Mouse (Mus musculus) neural tube, embryonic 12.5 days (tissue): ENCODE results near the gene Rin3. TPM values are rescaled to one million over a fixed set of nuclear protein-coding genes. Genes with fewer than 3 reads are reported as not detected.
"Not testable (repeated sequence)": the region's sequence is repeated elsewhere in the genome, so short reads cannot be mapped to it uniquely, and the experiment has no call there.

Source experiments
- ATAC-seq: fragments of 200-750 bp; cut with Nextera tagmentation; 2 replicates; pipeline ENCODE4 v1.8.0; 2017; ENCODE audit warnings: low read depth, mild to moderate bottlenecking, moderate TSS enrichment, moderate library complexity; ENCODE audit not compliant: low FRiP score
- H3K27ac ChIP-seq: fragments of 300-500 bp; sonication (generic); 2 replicates; pipeline ENCODE4 v1.5.1; 2016
- H3K27me3 ChIP-seq: fragments of 300-500 bp; sonication (generic); replicated peaks from 2 replicates; pipeline ENCODE4 v1.6.1; 2016; ENCODE audit warnings: mild to moderate bottlenecking
- H3K36me3 ChIP-seq: fragments of 300-500 bp; sonication (generic); 2 replicates; pipeline ENCODE4 v1.6.1; 2016; ENCODE audit warnings: mild to moderate bottlenecking
- H3K4me1 ChIP-seq: fragments of 300-500 bp; sonication (generic); 2 replicates; pipeline ENCODE4 v1.6.1; 2016
- H3K4me2 ChIP-seq: fragments of 300-500 bp; sonication (generic); replicated peaks from 2 replicates; pipeline ENCODE4 v1.6.1; 2016; ENCODE audit warnings: mild to moderate bottlenecking
- H3K4me3 ChIP-seq: fragments of 300-500 bp; sonication (generic); 2 replicates; pipeline ENCODE4 v1.5.1; 2016
- H3K9ac ChIP-seq: fragments of 300-500 bp; sonication (generic); 2 replicates; pipeline ENCODE4 v1.6.1; 2016; ENCODE audit warnings: mild to moderate bottlenecking
- H3K9me3 ChIP-seq: fragments of 300-500 bp; sonication (generic); 2 replicates; pipeline ENCODE4 v1.6.1; 2016; ENCODE audit warnings: mild to moderate bottlenecking
- WGBS: fragments of 180-500 bp; shearing (Covaris S2); methylation state at CpG from one replicate; pipeline ENCODE4 v1.1.7; 2016; 5-methylcytosine and 5-hydroxymethylcytosine counted together
- polyA plus RNA-seq: library from polyadenylated mRNA; unstranded; fragments of >200 nt; fragmentation: Nextera tagmentation; extraction: Ambion mirVana; gene quantifications from 2 replicates; pipeline ENCODE4 v1.2.1, GENCODE M21; 2016

The Rin3 gene
- polyA plus RNA-seq, 1 experiment from 2014 or later = 5.6 TPM

- WGBS = 82% methylated on average over 3 of the region's 3 CpGs
- no peaks in the 10 kb centered on the region for H3K36me3 ChIP-seq
- no peak overlapping the region for H3K4me3 ChIP-seq
- H3K9ac ChIP-seq = no peak overlapping the region
- no peaks in the 10 kb centered on the region for H3K4me1 ChIP-seq
- ATAC-seq = no peak
- no peak overlapping the region for H3K27ac ChIP-seq
- no peak overlapping the region for H3K4me2 ChIP-seq
- no peaks in the 10 kb centered on the region for H3K9me3 ChIP-seq
- no peaks in the 10 kb centered on the region for H3K27me3 ChIP-seq
Observed at GRCm38 (mm10) chr12:102258522-102259112, 24.2 kb upstream of the Rin3 start.

- H3K9ac ChIP-seq = no peak overlapping the region
- no peak overlapping the region for H3K4me2 ChIP-seq
- no peak overlapping the region for H3K4me3 ChIP-seq
- H3K27ac ChIP-seq = no peak overlapping the region
- no peaks in the 10 kb centered on the region for H3K4me1 ChIP-seq
- H3K9me3 ChIP-seq = no peaks in the 10 kb centered on the region
- ATAC-seq = no peak
- WGBS = 64% methylated on average over 8 of the region's 8 CpGs
- no peaks in the 10 kb centered on the region for H3K27me3 ChIP-seq
- H3K36me3 ChIP-seq = no peaks in the 10 kb centered on the region
Observed at GRCm38 (mm10) chr12:102261933-102262396, 20.9 kb upstream of the Rin3 start.

GRCm38 (mm10) chr12:102262809-102263208 is 20.0 kb upstream of the Rin3 start:
- H3K4me1 ChIP-seq = no peaks in the 10 kb centered on the region
- no peaks in the 10 kb centered on the region for H3K27me3 ChIP-seq
- WGBS = 95% methylated on average over 2 of the region's 2 CpGs
- no peak overlapping the region for H3K4me2 ChIP-seq
- ATAC-seq = no peak
- H3K9ac ChIP-seq = no peak overlapping the region
- no peak overlapping the region for H3K4me3 ChIP-seq
- no peaks in the 10 kb centered on the region for H3K9me3 ChIP-seq
- no peak overlapping the region for H3K27ac ChIP-seq
- H3K36me3 ChIP-seq = no peaks in the 10 kb centered on the region

DNA sequence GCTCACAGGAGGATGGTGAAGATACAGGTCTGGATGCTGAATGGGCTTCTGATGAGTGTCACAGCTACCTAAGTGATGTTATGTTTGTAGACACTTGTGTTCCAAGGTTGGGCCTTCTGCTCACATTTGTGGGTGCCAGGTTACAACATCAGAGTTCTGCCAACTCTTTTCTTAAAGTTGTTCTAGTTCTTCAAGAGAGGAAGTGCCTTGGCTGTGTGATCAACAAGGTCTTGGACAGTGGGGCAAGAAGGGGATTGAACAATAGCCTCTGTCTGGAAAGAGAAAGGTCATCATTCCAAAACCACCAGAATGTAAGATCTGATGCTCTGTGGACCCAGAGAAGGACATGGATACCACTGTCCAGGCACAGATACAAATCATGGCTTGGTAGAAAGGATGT is 19.6 kb upstream of the Rin3 start:
- no peak overlapping the region for H3K4me3 ChIP-seq
- no peak for ATAC-seq
- H3K27ac ChIP-seq = no peak overlapping the region
- H3K9ac ChIP-seq = no peak overlapping the region
- no peaks in the 10 kb centered on the region for H3K27me3 ChIP-seq
- H3K9me3 ChIP-seq = no peaks in the 10 kb centered on the region
- H3K4me2 ChIP-seq = no peak overlapping the region
- no peaks in the 10 kb centered on the region for H3K36me3 ChIP-seq
- H3K4me1 ChIP-seq = no peaks in the 10 kb centered on the region

DNA sequence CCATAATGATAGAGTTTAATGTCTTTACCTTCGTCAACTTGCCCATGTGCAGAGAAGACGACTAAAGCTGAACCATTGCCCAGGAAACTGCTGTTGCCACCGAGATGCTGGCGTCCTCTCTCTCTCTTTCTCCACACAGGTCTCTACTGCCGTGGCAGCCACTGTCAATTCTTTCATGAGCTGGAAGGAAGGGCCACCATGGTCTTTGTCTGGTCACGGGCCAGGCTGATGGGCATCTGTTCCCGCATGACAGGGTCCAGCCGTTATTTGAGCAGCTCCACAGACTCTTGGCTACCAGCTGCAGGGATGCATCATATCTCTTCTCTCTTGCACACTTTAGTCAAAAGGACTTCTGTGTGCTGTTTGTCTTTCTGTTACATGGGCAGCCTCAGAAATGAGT is 16.4 kb upstream of the Rin3 start:
- WGBS = 91% methylated on average over 8 of the region's 8 CpGs
- H3K27ac ChIP-seq = no peak overlapping the region
- ATAC-seq = no peak
- no peaks in the 10 kb centered on the region for H3K4me1 ChIP-seq
- H3K9me3 ChIP-seq = no peaks in the 10 kb centered on the region
- H3K4me3 ChIP-seq = no peak overlapping the region
- H3K4me2 ChIP-seq = no peak overlapping the region
- no peaks in the 10 kb centered on the region for H3K36me3 ChIP-seq
- H3K9ac ChIP-seq = no peak overlapping the region
- no peaks in the 10 kb centered on the region for H3K27me3 ChIP-seq

DNA sequence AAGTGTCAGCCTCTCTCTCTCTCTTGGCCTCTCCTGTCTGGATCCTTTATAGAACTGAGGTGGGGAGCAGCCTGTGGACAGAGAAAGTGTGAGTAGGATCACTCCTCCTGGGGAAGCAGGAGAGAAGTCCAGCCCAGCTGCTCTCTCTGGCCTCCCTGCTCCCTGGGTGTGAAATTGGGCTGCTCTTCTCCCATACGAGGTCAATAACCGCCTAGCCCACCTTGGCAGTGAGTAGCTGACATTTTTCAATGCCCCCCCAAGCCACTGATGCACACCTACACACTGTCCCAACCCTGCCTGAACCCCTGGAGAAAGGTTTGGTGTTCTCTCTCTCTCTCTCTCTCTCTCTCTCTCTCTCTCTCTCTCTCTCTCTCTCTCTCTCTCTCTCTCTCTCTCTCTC is 13.7 kb upstream of the Rin3 start:
- Histone ChIP-seq H3K9me3 (no peaks in the 10 kb centered on the region), H3K36me3 (no peaks in the 10 kb centered on the region), H3K4me3 (no peak overlapping the region), H3K4me2 (no peak overlapping the region), H3K9ac (no peak overlapping the region), H3K27ac (no peak overlapping the region), H3K27me3 (no peaks in the 10 kb centered on the region), H3K4me1 (no peaks in the 10 kb centered on the region)
- ATAC-seq = no peak
- WGBS = 51% methylated on average over 2 of the region's 2 CpGs

GRCm38 (mm10) chr12:102270776-102271405 is 12.0 kb upstream of the Rin3 start:
- H3K27ac ChIP-seq = no peak overlapping the region
- no peak overlapping the region for H3K9ac ChIP-seq
- no peak overlapping the region for H3K4me3 ChIP-seq
- ATAC-seq = no peak
- H3K9me3 ChIP-seq = no peaks in the 10 kb centered on the region
- no peaks in the 10 kb centered on the region for H3K27me3 ChIP-seq
- H3K4me1 ChIP-seq = no peaks in the 10 kb centered on the region
- no peaks in the 10 kb centered on the region for H3K36me3 ChIP-seq
- H3K4me2 ChIP-seq = no peak overlapping the region
- 90% methylated on average over 6 of the region's 6 CpGs for WGBS

- H3K36me3 ChIP-seq = no peaks in the 10 kb centered on the region
- 82% methylated on average over 4 of the region's 4 CpGs for WGBS
- no peak overlapping the region for H3K4me3 ChIP-seq
- no peak for ATAC-seq
- H3K4me1 ChIP-seq = no peaks in the 10 kb centered on the region
- H3K27me3 ChIP-seq = no peaks in the 10 kb centered on the region
- no peaks in the 10 kb centered on the region for H3K9me3 ChIP-seq
- H3K9ac ChIP-seq = no peak overlapping the region
- no peak overlapping the region for H3K27ac ChIP-seq
- no peak overlapping the region for H3K4me2 ChIP-seq
Observed at GRCm38 (mm10) chr12:102271447-102271846, 11.4 kb upstream of the Rin3 start.

- Histone ChIP-seq H3K4me1 (no peaks in the 10 kb centered on the region), H3K4me3 (no peak overlapping the region), H3K4me2 (no peak overlapping the region), H3K9me3 (no peaks in the 10 kb centered on the region), H3K9ac (no peak overlapping the region), H3K27me3 (no peaks in the 10 kb centered on the region), H3K27ac (no peak overlapping the region), H3K36me3 (no peaks in the 10 kb centered on the region)
- ATAC-seq = no peak
- 71% methylated on average over 7 of the region's 7 CpGs for WGBS
Observed at GRCm38 (mm10) chr12:102275833-102276443, 6.9 kb upstream of the Rin3 start.

DNA sequence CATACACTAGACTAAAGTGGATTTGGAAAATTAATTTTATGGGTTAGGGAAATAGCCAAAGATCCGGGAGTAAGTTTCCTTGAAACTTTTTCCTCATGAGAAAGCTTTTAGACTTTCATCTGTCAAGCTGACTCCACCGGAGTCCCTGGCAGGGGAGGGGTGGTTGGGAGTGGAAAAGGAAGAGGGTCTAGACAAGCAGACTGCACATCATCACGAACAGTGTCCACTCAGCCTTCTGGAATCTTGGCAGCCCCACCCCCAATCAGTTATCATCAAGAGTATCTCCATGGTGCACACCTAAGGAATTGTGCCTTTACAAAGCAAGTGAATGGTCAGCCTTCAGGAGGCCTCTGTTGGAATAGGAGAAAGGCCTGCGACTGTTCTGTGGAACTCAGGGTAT is 2.6 kb upstream of the Rin3 start:
- not testable (repeated sequence) for H3K9me3 ChIP-seq, ATAC-seq
- 69% methylated on average over 4 of the region's 4 CpGs for WGBS

GRCm38 (mm10) chr12:102280867-102281503 is 1.9 kb upstream of the Rin3 start:
- Histone ChIP-seq H3K27me3 (peaks cover 7% of the 10 kb centered on the region; the same call in 1 of the 2 replicates), H3K9ac (no peak overlapping the region), H3K9me3 (no peaks in the 10 kb centered on the region), H3K4me3 (no peak overlapping the region), H3K4me2 (no peak overlapping the region), H3K4me1 (peaks cover 25% of the 10 kb centered on the region), H3K36me3 (no peaks in the 10 kb centered on the region), H3K27ac (no peak overlapping the region)
- 44% methylated on average over 7 of the region's 7 CpGs for WGBS
- no peak for ATAC-seq

More for the DNA sequence above, 2.6 kb upstream of the Rin3 start:
- H3K27me3 ChIP-seq, H3K36me3 ChIP-seq, H3K27ac ChIP-seq, H3K9ac ChIP-seq, H3K4me2 ChIP-seq, H3K4me3 ChIP-seq: not testable (repeated sequence)
- H3K4me1 ChIP-seq = peaks cover 20% of the 10 kb centered on the region

DNA sequence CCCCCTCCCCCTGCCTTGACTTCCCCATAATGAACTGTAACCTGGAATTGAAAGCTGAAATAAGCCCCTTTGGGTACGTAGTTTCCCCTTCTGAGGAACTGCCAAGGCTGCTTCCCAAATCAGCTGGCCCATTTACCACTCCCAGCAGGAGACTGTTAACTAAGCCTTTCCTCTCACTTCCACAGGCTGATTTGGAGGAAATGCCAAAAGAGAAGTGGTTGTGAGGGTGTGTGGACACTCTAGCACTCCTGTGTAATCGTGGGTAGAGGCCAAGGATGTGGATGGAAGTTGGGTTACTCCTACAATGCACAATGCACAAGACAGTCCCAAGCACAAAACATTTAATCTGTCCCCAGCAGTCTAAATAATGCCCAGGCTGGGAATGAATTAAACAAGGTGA is 722 bp upstream of the Rin3 start:
- H3K4me1 ChIP-seq = peaks cover 32% of the 10 kb centered on the region
- H3K4me3 ChIP-seq = no peak overlapping the region
- H3K27ac ChIP-seq = no peak overlapping the region
- peaks cover 7% of the 10 kb centered on the region; the same call in 1 of the 2 replicates for H3K27me3 ChIP-seq
- no peaks in the 10 kb centered on the region for H3K9me3 ChIP-seq
- H3K4me2 ChIP-seq = peak overlapping the region; percentile 95; the same call in 1 of the 2 replicates
- WGBS = 74% methylated on average over 2 of the region's 2 CpGs
- H3K9ac ChIP-seq = no peak overlapping the region
- no peaks in the 10 kb centered on the region for H3K36me3 ChIP-seq
- no peak for ATAC-seq
